In the genomic region with DNA sequence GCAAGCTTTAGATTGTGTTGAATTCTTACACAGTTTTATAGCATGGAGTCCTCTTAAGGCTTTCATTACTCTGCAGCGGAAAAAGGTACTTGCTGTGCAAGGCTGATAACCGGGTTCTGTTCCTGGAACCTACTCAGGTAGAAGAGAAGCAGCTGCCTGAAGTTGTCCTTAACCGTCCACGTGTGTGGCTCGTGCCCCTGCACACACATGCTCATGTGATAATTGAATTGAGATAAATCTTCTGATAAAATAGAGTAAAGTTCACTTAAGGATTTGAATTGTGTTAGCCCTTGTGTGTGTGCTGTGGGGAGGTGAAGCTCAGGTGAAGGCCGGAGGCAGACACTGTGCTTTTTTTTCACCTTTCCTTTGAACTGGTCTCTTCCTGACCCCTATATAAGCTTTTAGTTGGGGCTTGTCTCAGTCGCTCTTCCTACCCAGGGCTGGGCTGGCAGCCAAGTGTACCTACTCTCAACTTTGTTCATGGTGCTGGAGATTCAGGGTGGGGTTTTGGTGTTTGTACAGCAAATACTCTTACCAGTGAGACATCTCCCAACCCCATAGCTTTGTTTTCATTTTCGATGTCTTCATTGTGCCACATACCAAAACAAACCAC, we compare ENCODE assay signal across 15 mouse cellular contexts.
A peak's percentile ranks its signal among the peaks of the same experiment; 100 is the strongest.
DNase-seq lines count a peak whose midpoint lies in the region; ATAC-seq and TF ChIP-seq lines count a peak whose summit lies in the region.
"Had no signal": no experiment of that assay in that cellular context is flagged by ENCODE, and none has a peak within 500 bp of the region (broad histone marks: within the 10 kb centered on the region; RNA-seq: fewer than 3 reads in every experiment).

No protein-coding gene starts in this region.

- TF ChIP-seq CTCF in hindbrain, postnatal 0 days (IDR thresholded peaks at IDR 0.05; ENCODE audit: low read depth) = no peak

- H3K9me3 ChIP-seq in embryonic facial prominence, embryonic 14.5 days (ENCODE audit: control insufficient read depth, low read length) = no peaks in the 10 kb centered on the region
- no peaks in the 10 kb centered on the region for H3K9me3 ChIP-seq in embryonic facial prominence, embryonic 10.5 days
- no peaks in the 10 kb centered on the region for H3K9me3 ChIP-seq in neural tube, embryonic 11.5 days (ENCODE audit: control insufficient read depth, low read length)
- H3K9me3 ChIP-seq in hindbrain, postnatal 0 days (ENCODE audit: low read length) = no peaks in the 10 kb centered on the region
- H3K9me3 ChIP-seq in forebrain, embryonic 11.5 days (ENCODE audit: control insufficient read depth, low read length) = no peaks in the 10 kb centered on the region
- H3K9me3 ChIP-seq: neural tube, embryonic 12.5 days had no signal

- DNase-seq in embryonic facial prominence, embryonic 14.5 days (ENCODE audit: low spot score) = peak; percentile 54
- no peak for DNase-seq in embryonic facial prominence, embryonic 10.5 days (ENCODE audit: low spot score)
- DNase-seq in neural tube, embryonic 11.5 days (ENCODE audit: low spot score) = peak; percentile 8
- DNase-seq in neural tube, embryonic 10.5 days (ENCODE audit: extremely low spot score, low spot score) = no peak
- DNase-seq in lung, postnatal 25 days (ENCODE audit: low spot score) = peak; percentile 20
- DNase-seq in hindbrain, postnatal 0 days (ENCODE audit: low spot score) = no peak
- no peak for DNase-seq in yolk sac, embryonic 10.5 days (ENCODE audit: low spot score)
- no peak for DNase-seq in forebrain, embryonic 11.5 days (ENCODE audit: low spot score)
- DNase-seq: cerebellum, adult 18-20 months; midbrain, embryonic 14.5 days had no signal

- H3K27ac ChIP-seq in embryonic facial prominence, embryonic 14.5 days (replicated peaks; ENCODE audit: low read depth, low read length) = no peak overlapping the region
- no peak overlapping the region for H3K27ac ChIP-seq in embryonic facial prominence, embryonic 10.5 days (replicated peaks)
- H3K27ac ChIP-seq in neural tube, embryonic 11.5 days (ENCODE audit: low read depth, low read length) = no peak overlapping the region
- H3K27ac ChIP-seq in hindbrain, postnatal 0 days = no peak overlapping the region
- no peak overlapping the region for H3K27ac ChIP-seq in forebrain, embryonic 11.5 days (ENCODE audit: low read depth, low read length)
- H3K27ac ChIP-seq: hindbrain, embryonic 14.5 days; macrophage; neural tube, embryonic 12.5 days had no signal

- ATAC-seq in embryonic facial prominence, embryonic 14.5 days (ENCODE audit: low read depth) = 0 out of 2 replicates have a peak, but pooled peaks have one; percentile 22
- no peak for ATAC-seq in neural tube, embryonic 11.5 days (ENCODE audit: insufficient read depth, low FRiP score, low TSS enrichment)
- no peak for ATAC-seq in hindbrain, postnatal 0 days
- ATAC-seq in forebrain, embryonic 11.5 days (replicated peaks; ENCODE audit: low FRiP score) = no peak
- ATAC-seq: forebrain, embryonic 14.5 days; Patski had no signal

- H3K27me3 ChIP-seq in embryonic facial prominence, embryonic 14.5 days (replicated peaks; ENCODE audit: control insufficient read depth, insufficient read depth, low read length) = no peaks in the 10 kb centered on the region
- no peaks in the 10 kb centered on the region for H3K27me3 ChIP-seq in embryonic facial prominence, embryonic 10.5 days (replicated peaks; ENCODE audit: low read depth, poor library complexity, severe bottlenecking)
- no peaks in the 10 kb centered on the region for H3K27me3 ChIP-seq in neural tube, embryonic 11.5 days (ENCODE audit: control insufficient read depth, insufficient read depth, low read length)
- no peaks in the 10 kb centered on the region for H3K27me3 ChIP-seq in hindbrain, postnatal 0 days (ENCODE audit: insufficient read depth, low read length)
- H3K27me3 ChIP-seq in forebrain, embryonic 11.5 days (ENCODE audit: control insufficient read depth, insufficient read depth, low read length) = no peaks in the 10 kb centered on the region
- H3K27me3 ChIP-seq: neural tube, embryonic 12.5 days; Patski had no signal

- H3K4me2 ChIP-seq in embryonic facial prominence, embryonic 14.5 days (ENCODE audit: low read depth, low read length) = no peak overlapping the region
- H3K4me2 ChIP-seq in neural tube, embryonic 11.5 days (ENCODE audit: low read depth) = no peak overlapping the region
- no peak overlapping the region for H3K4me2 ChIP-seq in hindbrain, postnatal 0 days (ENCODE audit: low read depth, low read length)
- H3K4me2 ChIP-seq in forebrain, embryonic 11.5 days (ENCODE audit: low read depth, low read length, severe bottlenecking) = no peak overlapping the region
- H3K4me2 ChIP-seq: hindbrain, embryonic 14.5 days; neural tube, embryonic 12.5 days had no signal

- no peak overlapping the region for H3K9ac ChIP-seq in embryonic facial prominence, embryonic 14.5 days (ENCODE audit: low read depth, low read length)
- no peak overlapping the region for H3K9ac ChIP-seq in neural tube, embryonic 11.5 days (ENCODE audit: low read length)
- H3K9ac ChIP-seq in hindbrain, postnatal 0 days (replicated peaks; ENCODE audit: low read length) = no peak overlapping the region
- H3K9ac ChIP-seq in forebrain, embryonic 11.5 days (ENCODE audit: low read length) = no peak overlapping the region
- H3K9ac ChIP-seq: hindbrain, embryonic 14.5 days; neural tube, embryonic 12.5 days had no signal

- H3K4me3 ChIP-seq in embryonic facial prominence, embryonic 14.5 days (ENCODE audit: low read depth, low read length) = no peak overlapping the region
- no peak overlapping the region for H3K4me3 ChIP-seq in embryonic facial prominence, embryonic 10.5 days
- no peak overlapping the region for H3K4me3 ChIP-seq in neural tube, embryonic 11.5 days (ENCODE audit: low read depth, low read length)
- no peak overlapping the region for H3K4me3 ChIP-seq in hindbrain, postnatal 0 days (ENCODE audit: low read length)
- H3K4me3 ChIP-seq in forebrain, embryonic 11.5 days (ENCODE audit: low read depth, low read length) = no peak overlapping the region
- H3K4me3 ChIP-seq: neural tube, embryonic 12.5 days had no signal

- no peaks in the 10 kb centered on the region for H3K4me1 ChIP-seq in embryonic facial prominence, embryonic 14.5 days (ENCODE audit: control insufficient read depth, insufficient read depth, low read length)
- H3K4me1 ChIP-seq in embryonic facial prominence, embryonic 10.5 days = no peaks in the 10 kb centered on the region
- no peaks in the 10 kb centered on the region for H3K4me1 ChIP-seq in neural tube, embryonic 11.5 days (ENCODE audit: control insufficient read depth, insufficient read depth, low read length)
- H3K4me1 ChIP-seq in hindbrain, postnatal 0 days (ENCODE audit: insufficient read depth, low read length) = no peaks in the 10 kb centered on the region
- no peaks in the 10 kb centered on the region for H3K4me1 ChIP-seq in forebrain, embryonic 11.5 days (replicated peaks; ENCODE audit: control insufficient read depth, insufficient read depth, low read length)
- H3K4me1 ChIP-seq: neural tube, embryonic 12.5 days had no signal

- 86% methylated on average over 8 of the region's 8 CpGs for WGBS in embryonic facial prominence, embryonic 14.5 days
- WGBS in embryonic facial prominence, embryonic 10.5 days = 92% methylated on average over 8 of the region's 8 CpGs
- WGBS in neural tube, embryonic 11.5 days = 91% methylated on average over 8 of the region's 8 CpGs
- WGBS in hindbrain, postnatal 0 days = 83% methylated on average over 8 of the region's 8 CpGs
- WGBS in forebrain, embryonic 11.5 days = 95% methylated on average over 8 of the region's 8 CpGs

- H3K36me3 ChIP-seq in embryonic facial prominence, embryonic 14.5 days (ENCODE audit: control insufficient read depth, insufficient read depth, low read length) = 0 out of 2 replicates have a peak, but pooled peaks cover 40% of the 10 kb centered on the region
- H3K36me3 ChIP-seq in embryonic facial prominence, embryonic 10.5 days (replicated peaks) = peaks cover 65% of the 10 kb centered on the region
- peaks cover 2% of the 10 kb centered on the region; the same call in 1 of the 2 replicates for H3K36me3 ChIP-seq in neural tube, embryonic 11.5 days (ENCODE audit: control insufficient read depth, insufficient read depth, low read length)
- peaks cover 14% of the 10 kb centered on the region; the same call in 1 of the 2 replicates for H3K36me3 ChIP-seq in hindbrain, postnatal 0 days (ENCODE audit: insufficient read depth, low read length)
- no peaks in the 10 kb centered on the region; the same call in 1 of the 2 replicates for H3K36me3 ChIP-seq in forebrain, embryonic 11.5 days (ENCODE audit: control insufficient read depth, insufficient read depth, low read length)

Comparison
In these comparisons a context has a peak if more than half of its experiments do, and no peak if none do; other contexts are left out.
1. DNase-seq: peak in embryonic facial prominence, embryonic 14.5 days (single experiment), neural tube, embryonic 11.5 days (single experiment) and lung, postnatal 25 days (single experiment); none in embryonic facial prominence, embryonic 10.5 days (single experiment), neural tube, embryonic 10.5 days (single experiment), hindbrain, postnatal 0 days (single experiment), yolk sac, embryonic 10.5 days (single experiment) and forebrain, embryonic 11.5 days (single experiment).